Mouse (Mus musculus): Measurements from ENCODE around the gene Chmp3. TPM values are rescaled to one million over a fixed set of nuclear protein-coding genes. Genes with fewer than 3 reads are reported as not detected.

The Chmp3 gene
- total RNA-seq, 2 experiments from 2014 or later: 47.3 to 52.8 TPM

DNA sequence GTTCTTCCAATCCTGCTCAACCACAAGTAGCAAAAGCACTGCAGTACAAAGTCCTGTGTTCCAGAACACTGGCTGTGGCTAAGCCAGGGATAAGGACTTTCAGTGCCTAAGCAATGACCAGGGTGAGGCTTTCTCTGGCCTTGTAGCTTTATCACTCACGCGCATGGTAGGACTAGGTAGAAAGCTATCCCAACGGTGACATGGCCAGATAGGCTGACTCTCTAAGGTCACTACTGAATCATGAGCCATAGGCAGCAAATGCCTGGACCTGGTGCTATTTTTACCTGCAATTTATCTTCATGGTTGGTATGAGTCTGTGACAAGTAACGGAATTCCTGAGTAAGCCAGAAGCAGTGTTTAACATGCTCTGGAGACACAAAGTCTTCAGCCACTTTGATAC is 46.6 kb downstream of the Chmp3 start:
- peak in 1 of 2 experiments; percentile 2 for DNase-seq
- intact Hi-C loops (cut with DNase I): no loop called here

GRCm38 (mm10) chr6:71607756-71608155 is 64.2 kb downstream of the Chmp3 start:
- intact Hi-C loops (cut with DNase I): no loop called here
- DNase-seq: no peak

- intact Hi-C loops (cut with DNase I): no loop called here
- no peak for DNase-seq
These were observed 65.4 kb downstream of the Chmp3 start for GRCm38 (mm10) chr6:71608994-71609393.

DNA sequence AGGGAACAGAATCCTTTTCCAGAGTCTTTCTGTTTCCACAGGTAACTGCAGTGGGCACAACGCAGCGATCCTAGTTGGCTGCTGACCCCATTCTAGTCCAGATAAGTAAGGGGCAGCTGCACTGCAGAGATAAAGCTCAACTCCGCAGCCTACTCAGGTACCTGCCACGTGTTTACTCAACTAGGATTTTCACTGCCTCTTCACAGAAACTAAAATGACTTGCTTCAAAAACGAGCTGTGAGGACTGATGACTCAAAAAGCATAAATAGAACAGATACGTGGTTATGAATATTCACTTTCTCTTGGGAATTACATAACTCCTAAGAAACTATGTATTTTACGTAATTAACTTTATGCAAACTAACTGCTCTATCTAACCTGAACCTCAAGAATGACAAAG is 66.4 kb downstream of the Chmp3 start:
- no peak for DNase-seq
- intact Hi-C loops (cut with DNase I): no loop called here

DNA sequence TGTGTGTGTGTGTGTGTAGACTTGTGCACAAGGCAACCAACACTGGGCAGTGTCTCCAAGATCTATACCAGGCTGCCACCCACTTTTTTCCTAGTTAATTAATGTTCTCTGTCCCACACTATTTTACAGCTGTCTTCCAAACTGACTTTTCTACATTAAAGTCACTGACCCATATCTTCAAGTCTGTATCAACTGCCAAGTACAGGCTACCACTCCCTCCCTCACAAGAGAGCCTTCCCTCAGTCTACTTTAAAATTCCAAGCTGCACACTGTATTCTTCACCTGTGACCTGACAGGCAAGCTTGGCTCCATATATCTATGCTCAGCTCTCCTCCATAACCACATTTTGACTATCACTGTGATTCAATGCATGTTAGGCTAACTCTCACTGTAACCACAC is 69.6 kb downstream of the Chmp3 start:
- no peak for DNase-seq
- intact Hi-C loops (cut with DNase I): no loop called here

GRCm38 (mm10) chr6:71616959-71617358 is 73.4 kb downstream of the Chmp3 start:
- peak in 1 of 2 experiments; percentile 23 for DNase-seq

GRCm38 (mm10) chr6:71621551-71621950 is 78.0 kb downstream of the Chmp3 start:
- intact Hi-C loops (cut with DNase I): no loop called here
- peak; percentile 17 to 18 for DNase-seq

More at GRCm38 (mm10) chr6:71616959-71617358, 73.4 kb downstream of the Chmp3 start:
- intact Hi-C loops (cut with DNase I): loop anchor here (5.0 kb wide), 1 partner anchor 185 kb away; no protein-coding TSS in a partner anchor

- intact Hi-C loops (cut with DNase I): no loop called here
- peak; percentile 29 to 40 for DNase-seq
These were observed 78.4 kb downstream of the Chmp3 start for GRCm38 (mm10) chr6:71621981-71622380.

- DNase-seq: no peak
- intact Hi-C loops (cut with DNase I): no loop called here
These were observed 81.1 kb downstream of the Chmp3 start for GRCm38 (mm10) chr6:71624723-71625122.

GRCm38 (mm10) chr6:71625984-71626383 is 82.4 kb downstream of the Chmp3 start:
- intact Hi-C loops (cut with DNase I): no loop called here

GRCm38 (mm10) chr6:71627325-71627724 is 83.7 kb downstream of the Chmp3 start:
- intact Hi-C loops (cut with DNase I): no loop called here
- no peak for DNase-seq

More at GRCm38 (mm10) chr6:71625984-71626383, 82.4 kb downstream of the Chmp3 start:
- no peak for DNase-seq

DNA sequence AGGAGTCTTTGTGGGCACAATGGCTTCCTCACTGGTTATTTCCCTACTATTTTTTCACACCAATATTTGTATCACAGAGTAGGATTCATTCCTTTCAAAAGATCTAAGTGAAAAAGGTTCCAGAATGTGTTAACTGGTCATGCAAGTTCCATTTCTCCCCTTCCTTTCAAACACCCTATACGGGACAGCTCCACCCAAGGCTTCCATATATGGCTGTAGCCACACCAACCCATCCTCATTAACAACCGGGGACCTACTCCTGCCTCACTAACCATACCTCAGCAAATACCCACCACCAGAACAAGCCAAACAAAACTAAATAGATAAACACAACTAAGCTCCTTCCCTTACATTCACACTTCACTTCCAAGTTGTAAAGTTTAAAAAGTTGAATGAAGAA is 87.6 kb downstream of the Chmp3 start:
- no peak for DNase-seq
- intact Hi-C loops (cut with DNase I): loop anchor here (5.0 to 10.0 kb wide), 3 partner anchors 171 to 359 kb away; partner anchors contain the start of genes Krcc1 and Rmnd5a

GRCm38 (mm10) chr6:71631706-71632461 is 88.3 kb downstream of the Chmp3 start:
- peak; percentile 65 to 67 for DNase-seq
- intact Hi-C loops (cut with DNase I): loop anchor here (5.0 to 10.0 kb wide), 3 partner anchors 170 to 360 kb away; partner anchors contain the start of genes Krcc1 and Rmnd5a

Other genes starting within 250 kb of the Chmp3 start
- gene Smyd1, start 221.6 kb upstream of the Chmp3 start, total RNA-seq (2021): 100 to 1,000 TPM; 352 to 365 TPM
- gene Cd8b1, start 221.0 kb upstream of the Chmp3 start, total RNA-seq (2021): 10 to 100 TPM in 1 of 2 experiments, under 1 TPM in 1; 0.79 to 14.4 TPM
- gene Cd8a, start 170.4 kb upstream of the Chmp3 start, total RNA-seq (2021): 10 to 100 TPM in 1 of 2 experiments, 1 to 10 TPM in 1; 1.1 to 21.2 TPM
- 10 to 100 TPM; 73.1 to 80.3 TPM for gene Rmnd5a, start 103.2 kb upstream of the Chmp3 start, total RNA-seq (2021)
- 10 to 100 TPM; 24.4 to 28.0 TPM for gene Rnf103, start 49.9 kb upstream of the Chmp3 start, total RNA-seq (2021)
- gene Kdm3a, start 89.2 kb downstream of the Chmp3 start, total RNA-seq (2021): 10 to 100 TPM; 28.6 to 30.3 TPM
- gene Reep1, start 163.8 kb downstream of the Chmp3 start, total RNA-seq (2021): 10 to 100 TPM; 17.3 to 18.4 TPM